Mouse (Mus musculus) olfactory bulb, adult 2 months (tissue): ENCODE results near the gene Wsb2. TPM values are rescaled to one million over a fixed set of nuclear protein-coding genes. Genes with fewer than 3 reads are reported as not detected.
"Not testable (repeated sequence)": the region's sequence is repeated elsewhere in the genome, so short reads cannot be mapped to it uniquely, and the experiment has no call there.

Source experiments
- H3K27ac ChIP-seq: fragments of 200-500 bp; 2 replicates; pipeline ENCODE4 v1.5.1; 2012; ENCODE audit warnings: low read depth, low read length; ENCODE audit not compliant: insufficient read depth
- H3K4me1 ChIP-seq: fragments of 200-500 bp; 2 replicates; pipeline ENCODE4 v1.6.1; 2012; ENCODE audit warnings: low read length; ENCODE audit not compliant: control insufficient read depth, insufficient read depth
- H3K4me3 ChIP-seq: fragments of 200-500 bp; 2 replicates; pipeline ENCODE4 v1.5.1; 2012; ENCODE audit warnings: mild to moderate bottlenecking, low read depth, low read length, moderate library complexity; ENCODE audit not compliant: insufficient read depth
- CTCF ChIP-seq: fragments of 200-500 bp; IDR thresholded peaks from 2 replicates; pipeline ENCODE4 v1.5.1; 2012; ENCODE audit warnings: low read depth, mild to moderate bottlenecking, low read length, moderate library complexity; ENCODE audit not compliant: insufficient read depth
- POLR2A ChIP-seq: fragments of 200-500 bp; IDR thresholded peaks from 2 replicates; pipeline ENCODE4 v1.6.1; 2012; ENCODE audit warnings: mild to moderate bottlenecking, low read depth, low read length, moderate library complexity; ENCODE audit not compliant: insufficient read depth
- WGBS: fragments of 180-500 bp; shearing (Covaris S2); methylation state at CpG from one replicate; pipeline ENCODE4 v1.1.7; 2018; 5-methylcytosine and 5-hydroxymethylcytosine counted together
- polyA plus RNA-seq: library from polyadenylated mRNA; stranded (reverse); fragments of >200 nt; gene quantifications from 2 replicates; pipeline ENCODE4 v1.2.4, GENCODE M21; 2012; ENCODE audit warnings: low replicate concordance; ENCODE audit not compliant: missing spikeins, insufficient read depth, insufficient read length

Wsb2 gene
- polyA plus RNA-seq, 1 experiment: not detected

- WGBS: 16% methylated on average over 4 of the region's 5 CpGs
- TF ChIP-seq POLR2A: no peak
- no peak for TF ChIP-seq CTCF
- no peak overlapping the region for H3K27ac ChIP-seq
- no peak overlapping the region for H3K4me3 ChIP-seq
- H3K4me1 ChIP-seq: no peaks in the 10 kb centered on the region
Measured at GRCm38 (mm10) chr5:117398007-117398550, 41.0 kb downstream of the Wsb2 start.

- TF ChIP-seq POLR2A (no peak), CTCF (no peak)
- 84% methylated on average over 9 of the region's 9 CpGs for whole genome bisulfite sequencing
- no peak overlapping the region for H3K4me3 ChIP-seq
- no peaks in the 10 kb centered on the region for H3K4me1 ChIP-seq
- no peak overlapping the region for H3K27ac ChIP-seq
Measured at GRCm38 (mm10) chr5:117399281-117399680, 42.2 kb downstream of the Wsb2 start.

DNA sequence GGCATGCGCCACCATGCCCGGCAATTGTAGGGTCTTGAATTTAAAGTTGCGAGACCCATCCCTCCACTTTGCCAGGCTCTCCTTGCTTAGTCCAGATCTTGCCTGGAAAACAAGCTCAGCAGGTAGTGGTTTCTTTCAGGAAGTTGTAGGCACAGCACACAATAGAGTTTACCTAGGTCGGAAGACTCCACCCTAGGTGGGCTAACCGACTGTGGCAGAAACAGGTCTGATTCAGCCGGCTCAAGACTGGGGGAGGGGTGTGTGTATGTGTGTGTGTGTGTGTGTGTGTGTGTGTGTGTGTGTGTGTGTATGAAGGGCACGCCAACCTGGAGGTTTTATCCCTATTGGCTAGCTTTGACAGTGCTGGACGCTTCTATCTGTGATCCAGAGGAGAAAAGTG, 46.5 kb downstream of the Wsb2 start:
- WGBS: 91% methylated on average over 8 of the region's 8 CpGs
- Histone ChIP-seq H3K27ac (no peak overlapping the region), H3K4me3 (no peak overlapping the region), H3K4me1 (no peaks in the 10 kb centered on the region)
- TF ChIP-seq POLR2A (no peak), CTCF (no peak)

DNA sequence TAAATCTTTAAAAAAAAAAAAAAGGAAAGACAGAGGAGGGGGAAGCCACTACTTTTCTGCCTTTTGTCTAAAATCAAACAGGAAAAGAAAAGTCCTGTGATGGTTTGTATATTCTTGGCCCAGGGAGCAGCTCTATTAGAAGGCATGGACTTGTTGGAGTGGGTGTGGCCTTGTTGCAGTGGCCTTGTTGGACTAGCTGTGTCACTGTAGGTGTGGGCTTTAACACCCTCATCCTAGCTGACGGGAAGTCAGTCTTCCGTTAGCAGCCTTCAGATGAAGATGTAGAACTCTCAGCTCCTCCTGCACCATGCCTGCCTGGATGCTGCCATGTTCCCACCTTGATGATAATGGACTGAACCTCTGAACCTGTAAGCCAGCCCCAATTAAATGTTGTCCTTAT, 47.6 kb downstream of the Wsb2 start:
- not testable (repeated sequence) for H3K27ac ChIP-seq, H3K4me3 ChIP-seq, H3K4me1 ChIP-seq
- WGBS: 98% methylated on average over 2 of the region's 2 CpGs

- H3K4me3 ChIP-seq: no peak overlapping the region
- WGBS: 71% methylated on average over 4 of the region's 4 CpGs
- no peak for TF ChIP-seq POLR2A
- no peak for TF ChIP-seq CTCF
- no peaks in the 10 kb centered on the region for H3K4me1 ChIP-seq
- no peak overlapping the region for H3K27ac ChIP-seq
Measured at GRCm38 (mm10) chr5:117408216-117408615, 51.1 kb downstream of the Wsb2 start.

DNA sequence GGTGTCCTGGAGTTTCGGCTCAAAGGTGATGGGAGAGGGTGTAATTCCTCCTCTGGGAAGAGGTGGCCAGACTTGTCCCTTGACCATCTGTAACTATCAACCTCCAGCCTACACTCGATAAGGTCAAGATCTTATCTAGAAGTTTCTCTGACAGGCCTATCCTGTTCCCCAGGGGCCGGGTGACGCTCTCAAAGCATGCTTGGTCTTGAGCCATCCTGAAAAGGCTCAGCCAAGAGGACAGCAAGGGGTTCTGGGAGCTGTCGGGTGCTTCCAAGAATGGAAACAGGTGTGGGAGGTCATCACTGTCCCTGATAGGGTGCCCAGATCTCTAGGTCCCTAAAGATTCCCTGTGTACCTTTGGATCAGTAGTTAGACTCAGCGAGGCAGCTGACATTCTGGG, 52.3 kb downstream of the Wsb2 start:
- H3K4me1 ChIP-seq: no peaks in the 10 kb centered on the region
- WGBS: 82% methylated on average over 6 of the region's 6 CpGs
- no peak overlapping the region for H3K4me3 ChIP-seq
- no peak overlapping the region for H3K27ac ChIP-seq
- TF ChIP-seq CTCF (no peak), POLR2A (no peak)

DNA sequence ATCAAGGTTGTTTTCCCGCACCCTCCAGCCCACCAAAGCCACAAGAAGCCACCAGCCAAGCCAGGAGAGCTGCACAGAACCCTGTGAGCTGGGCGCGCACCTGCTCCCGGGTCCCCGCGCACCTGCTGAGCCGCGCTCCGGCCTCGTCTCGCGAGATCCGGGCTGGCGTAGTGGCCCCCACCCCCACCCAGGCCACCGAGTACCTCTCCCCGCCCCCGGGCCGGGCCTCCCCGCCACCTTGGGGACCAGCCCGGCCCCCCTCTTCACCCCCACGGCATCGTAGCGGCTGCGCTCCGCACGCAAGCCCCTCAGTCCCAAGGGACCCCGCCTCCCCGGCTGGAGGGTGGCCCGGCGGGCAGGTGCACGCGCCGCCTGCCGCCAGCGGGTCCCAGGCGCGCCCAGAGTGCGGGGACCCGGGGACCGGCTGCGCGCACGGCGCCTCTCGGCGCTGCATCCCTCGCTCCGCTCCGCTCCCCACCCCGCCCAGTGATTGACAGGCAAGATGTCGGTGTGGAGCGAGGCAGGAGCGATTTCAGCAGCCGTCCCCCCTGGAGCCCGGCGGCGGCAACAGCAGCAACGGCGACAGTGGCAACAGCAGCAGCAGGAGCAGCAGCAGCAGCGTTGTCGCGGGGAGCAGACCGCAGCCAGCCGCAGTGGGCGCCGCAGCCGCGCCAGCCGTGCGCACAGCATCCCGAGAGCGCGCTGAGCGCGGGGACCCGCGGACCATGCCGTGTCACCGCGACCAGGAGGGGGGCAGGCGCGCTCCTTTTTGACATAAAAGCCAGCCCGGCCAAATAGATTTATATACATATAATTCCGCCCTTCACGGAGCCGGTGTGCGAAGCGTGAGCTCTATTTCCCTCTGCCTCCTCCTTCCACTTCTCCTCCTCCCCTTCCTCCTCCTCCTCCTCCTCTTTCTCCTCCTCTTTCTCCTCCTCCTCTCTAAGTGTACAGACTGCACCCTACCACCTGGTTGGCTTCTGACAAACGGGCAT, 56.7 kb downstream of the Wsb2 start, which contains the start of gene Ksr2:
Gene Ksr2, plus strand, starts transcription at position 494 of the 995 bp plus-strand sequence.
- Histone ChIP-seq H3K27ac (peak within 1 kb of the TSS; percentile 86), H3K4me3 (peak within 1 kb of the TSS; percentile 80), H3K4me1 (peaks cover 9% of the 10 kb centered on the region)
- under 1% methylated on average over 83 of the region's 89 CpGs for WGBS
- peak; percentile 51; the same call in 1 of the 2 replicates for TF ChIP-seq POLR2A
- no peak for TF ChIP-seq CTCF

GRCm38 (mm10) chr5:117414611-117415010, 57.5 kb downstream of the Wsb2 start:
- Histone ChIP-seq H3K27ac (peak overlapping the region; percentile 86), H3K4me1 (peaks cover 9% of the 10 kb centered on the region), H3K4me3 (peak overlapping the region; percentile 80)
- WGBS: 1% methylated on average over 10 of the region's 10 CpGs
- TF ChIP-seq POLR2A (no peak), CTCF (no peak)
